Mouse (Mus musculus): Measurements from ENCODE around the gene Olfr1441. TPM values are rescaled to one million over a fixed set of nuclear protein-coding genes. Genes with fewer than 3 reads are reported as not detected.

Gene Olfr1441
- not detected in 2 replicates for polyA plus RNA-seq (2021; fragmentation: Nextera tagmentation)
- long read RNA-seq, experiment 1 = 0 reads
- long read RNA-seq, experiment 2 = 0 reads

GRCm38 (mm10) chr19:12417361-12417760 lies at the start of gene Olfr1441:
Olfr1441 (plus strand) TSS chr19:12417433.

GRCm38 (mm10) chr19:12386979-12387378 lies 30.3 kb upstream of the Olfr1441 start, which contains the start of gene Olfr1440:
Olfr1440 (plus strand) TSS chr19:12387279.

GRCm38 (mm10) chr19:12427605-12428004 lies 10.4 kb downstream of the Olfr1441 start, which contains the start of gene Pfpl:
Pfpl (plus strand) TSS chr19:12427905.

DNA sequence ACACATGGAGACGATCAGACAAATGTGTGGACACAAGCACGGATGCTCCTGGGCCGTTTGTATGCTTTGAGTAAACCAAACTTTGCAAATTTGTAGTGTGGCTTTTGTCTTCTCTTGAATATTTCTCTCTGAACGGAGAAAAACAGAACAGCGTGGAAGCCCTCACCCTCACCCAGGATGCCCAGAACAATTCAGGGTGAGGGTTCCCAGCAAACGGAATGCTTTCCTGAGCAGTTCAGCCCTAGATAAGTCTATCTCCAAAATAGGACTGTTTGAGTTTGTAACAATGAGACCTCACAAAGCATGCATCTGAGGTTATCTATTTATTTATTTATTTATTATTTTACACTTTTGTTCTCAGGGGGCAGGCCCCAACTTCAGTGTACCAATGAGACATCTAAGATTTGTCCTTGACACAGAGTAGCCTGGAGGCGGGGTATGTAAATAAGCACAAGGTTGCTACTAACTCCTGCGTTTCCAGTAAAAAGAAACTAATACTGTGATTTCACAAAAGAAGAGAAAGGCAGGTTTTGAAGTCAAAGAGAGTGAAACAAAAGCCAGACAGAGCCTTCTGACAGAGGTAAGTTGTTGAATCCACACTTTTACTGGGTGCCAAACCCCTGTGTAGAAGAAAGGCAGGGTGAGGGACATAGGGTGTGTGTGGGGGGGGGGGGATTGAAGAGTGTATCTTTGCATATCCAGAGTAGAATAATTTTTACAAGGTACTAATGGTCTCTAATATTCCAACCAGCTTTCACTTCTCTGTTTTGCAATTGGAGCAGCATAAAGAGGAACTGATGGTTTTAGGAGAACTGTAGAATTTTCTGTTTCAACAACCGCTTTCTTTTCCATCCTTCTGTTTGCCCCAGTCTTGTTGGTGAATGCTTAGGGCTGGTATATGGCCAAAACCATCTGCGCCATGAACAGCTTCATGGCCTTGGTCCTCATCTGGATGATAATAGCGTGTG lies 43.3 kb downstream of the Olfr1441 start, which contains the start of gene Mpeg1:
Mpeg1 (plus strand) TSS at position 498 of the 968 bp plus-strand sequence.

Other genes starting within 250 kb of the Olfr1441 start
- gene Olfr1555-ps1, start 247.3 kb upstream of the Olfr1441 start, polyA plus RNA-seq (2021; fragmentation: Nextera tagmentation) = not detected in 2 replicates
- not detected in 2 replicates for gene Olfr1431, start 216.8 kb upstream of the Olfr1441 start, polyA plus RNA-seq (2021; fragmentation: Nextera tagmentation)
- not detected in 2 replicates for gene Olfr1432, start 184.8 kb upstream of the Olfr1441 start, polyA plus RNA-seq (2021; fragmentation: Nextera tagmentation)
- gene Olfr262, start 175.8 kb upstream of the Olfr1441 start, polyA plus RNA-seq (2021; fragmentation: Nextera tagmentation) = not detected in 2 replicates
- gene Olfr235, start 156.4 kb upstream of the Olfr1441 start, polyA plus RNA-seq (2021; fragmentation: Nextera tagmentation) = not detected in 2 replicates
- not detected in 2 replicates for gene Olfr1434, start 137.6 kb upstream of the Olfr1441 start, polyA plus RNA-seq (2021; fragmentation: Nextera tagmentation)
- not detected in 2 replicates for gene Olfr1436, start 118.3 kb upstream of the Olfr1441 start, polyA plus RNA-seq (2021; fragmentation: Nextera tagmentation)
- gene Olfr1437, start 92.3 kb upstream of the Olfr1441 start, polyA plus RNA-seq (2021; fragmentation: Nextera tagmentation) = not detected in 2 replicates
- gene Olfr1438-ps1, start 81.5 kb upstream of the Olfr1441 start, polyA plus RNA-seq (2021; fragmentation: Nextera tagmentation) = not detected in 2 replicates
- gene Olfr1440, start 30.2 kb upstream of the Olfr1441 start, polyA plus RNA-seq (2021; fragmentation: Nextera tagmentation) = not detected in 2 replicates
- gene Pfpl, start 10.5 kb downstream of the Olfr1441 start, polyA plus RNA-seq (2021; fragmentation: Nextera tagmentation) = not detected in 2 replicates
- gene Mpeg1, start 43.3 kb downstream of the Olfr1441 start, polyA plus RNA-seq (2021; fragmentation: Nextera tagmentation) = 2.8 and 2.9 TPM in 2 replicates
- gene Dtx4, start 84.0 kb downstream of the Olfr1441 start, polyA plus RNA-seq (2021; fragmentation: Nextera tagmentation) = 4.0 and 4.5 TPM in 2 replicates
- 0.53 and 0.55 TPM in 2 replicates for gene Fam111a, start 128.3 kb downstream of the Olfr1441 start, polyA plus RNA-seq (2021; fragmentation: Nextera tagmentation)
- gene Gm4952, start 182.5 kb downstream of the Olfr1441 start, polyA plus RNA-seq (2021; fragmentation: Nextera tagmentation) = 0.18 TPM in 1 of 2 replicates, not detected in the other
- 0.06 and 0.19 TPM in 2 replicates for gene Glyat, start 215.9 kb downstream of the Olfr1441 start, polyA plus RNA-seq (2021; fragmentation: Nextera tagmentation)